Comparison of ENCODE assay signal across 9 mouse cellular contexts in the genomic region with DNA sequence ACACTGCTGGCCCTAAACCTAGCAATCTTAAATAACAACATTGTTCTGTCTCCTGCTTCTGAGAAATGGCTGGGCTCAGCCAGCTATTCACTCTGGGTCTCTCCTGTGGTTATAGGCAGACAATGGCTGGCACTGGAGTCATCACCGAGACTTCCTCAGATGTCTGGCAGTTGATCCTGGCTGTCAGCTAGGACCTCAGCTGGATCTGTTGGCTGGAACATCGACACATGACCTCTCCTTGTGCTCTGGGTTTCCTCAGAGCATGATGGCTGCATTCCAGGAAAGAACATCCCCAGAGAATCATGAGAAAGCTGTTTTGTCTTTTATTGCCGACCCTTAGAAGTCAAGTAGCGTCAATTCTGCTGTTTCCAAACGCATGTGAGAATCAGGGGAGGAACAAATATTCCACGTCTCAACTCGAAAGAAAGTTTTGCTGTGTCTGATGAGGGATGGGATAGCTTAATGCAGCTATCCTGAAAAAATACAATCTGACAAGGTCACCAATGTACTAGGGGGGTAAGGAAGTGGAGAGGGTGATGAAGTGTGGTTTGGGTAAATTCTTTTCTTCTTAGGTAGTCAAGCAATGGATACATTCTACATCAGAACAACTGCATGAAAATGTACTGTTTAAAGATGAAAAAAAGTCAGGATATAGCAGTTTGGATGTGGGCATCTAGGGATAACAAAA.
DNase-seq lines count a peak whose midpoint lies in the region; ATAC-seq lines count a peak whose summit lies in the region.
"Had no signal": no experiment of that assay in that cellular context is flagged by ENCODE, and none has a peak within 500 bp of the region (broad histone marks: within the 10 kb centered on the region; RNA-seq: fewer than 3 reads in every experiment).

No protein-coding gene starts in this region.

- no peaks in the 10 kb centered on the region for H3K27me3 ChIP-seq in hindbrain, embryonic 15.5 days

- H3K27ac ChIP-seq in hindbrain, embryonic 15.5 days (replicated peaks), result no peak overlapping the region
- H3K27ac ChIP-seq: macrophage had no signal

- H3K36me3 ChIP-seq in hindbrain, embryonic 15.5 days, result no peaks in the 10 kb centered on the region

- H3K4me1 ChIP-seq in hindbrain, embryonic 15.5 days (replicated peaks), result 0 out of 2 replicates have a peak, but pooled peaks cover 6% of the 10 kb centered on the region

- no peak overlapping the region for H3K4me3 ChIP-seq in hindbrain, embryonic 15.5 days

- WGBS in hindbrain, embryonic 15.5 days, result 27% methylated on average over 7 of the region's 7 CpGs

- peak; percentile 61 for DNase-seq in embryo, embryonic 10 days (ENCODE audit: low spot score)
- no peak for DNase-seq in embryo, embryonic 9.5 days (ENCODE audit: extremely low spot score)
- peak; percentile 30 for DNase-seq in urinary bladder, postnatal 14 days (ENCODE audit: low spot score)
- no peak for DNase-seq in urinary bladder, postnatal 10 days (ENCODE audit: low spot score)
- peak; percentile 65 for DNase-seq in lung, postnatal 14 days
- no peak for DNase-seq in cerebellum, adult 11 months

- H3K9me3 ChIP-seq in hindbrain, embryonic 15.5 days, result no peaks in the 10 kb centered on the region

- H3K9ac ChIP-seq in hindbrain, embryonic 15.5 days, result no peak overlapping the region

- ATAC-seq in hindbrain, embryonic 15.5 days (ENCODE audit: low FRiP score, low read depth), result peak; percentile 72
- no peak for ATAC-seq in megakaryocyte progenitor cell, adult 5-6 weeks (replicated peaks; ENCODE audit: poor library complexity)

- no peak overlapping the region for H3K4me2 ChIP-seq in hindbrain, embryonic 15.5 days

Comparison
In these comparisons a context has a peak if more than half of its experiments do, and no peak if none do; other contexts are left out.
1. DNase-seq: peak in embryo, embryonic 10 days (single experiment), urinary bladder, postnatal 14 days (single experiment) and lung, postnatal 14 days (single experiment); none in embryo, embryonic 9.5 days (single experiment), urinary bladder, postnatal 10 days (single experiment) and cerebellum, adult 11 months (single experiment).